8 mouse cellular contexts compared by ENCODE assay signal in genomic region chr9:62811516-62812121, GRCm38 (mm10). TPM values are rescaled to one million over a fixed set of nuclear protein-coding genes. Genes with fewer than 3 reads are reported as not detected.
A peak's percentile ranks its signal among the peaks of the same experiment; 100 is the strongest.
DNase-seq lines count a peak whose midpoint lies in the region; ATAC-seq lines count a peak whose summit lies in the region.

Gene Fem1b, minus strand, starts transcription at chr9:62811934.

- ATAC-seq in intestine, embryonic 14.5 days (replicated peaks; ENCODE audit: low FRiP score, low TSS enrichment, low read depth), result peak; percentile 94

- peak within 1 kb of the TSS; percentile 95 for H3K4me2 ChIP-seq in intestine, embryonic 14.5 days (ENCODE audit: low read length)

- H3K36me3 ChIP-seq in intestine, embryonic 14.5 days (ENCODE audit: control insufficient read depth, insufficient read depth, low read length), result no peaks in the 10 kb centered on the region

- WGBS in intestine, embryonic 14.5 days, result under 1% methylated on average over 68 of the region's 68 CpGs

- no peaks in the 10 kb centered on the region for H3K9me3 ChIP-seq in intestine, embryonic 14.5 days (ENCODE audit: control insufficient read depth, low read length)

- H3K4me3 ChIP-seq in intestine, embryonic 14.5 days (ENCODE audit: low read depth, low read length), result peak within 1 kb of the TSS; percentile 100

- H3K4me1 ChIP-seq in intestine, embryonic 14.5 days (replicated peaks; ENCODE audit: control insufficient read depth, insufficient read depth, low read length), result peaks cover 18% of the 10 kb centered on the region

- peak within 1 kb of the TSS; percentile 90 for H3K9ac ChIP-seq in intestine, embryonic 14.5 days (ENCODE audit: low read length)

- H3K27me3 ChIP-seq in intestine, embryonic 14.5 days (replicated peaks; ENCODE audit: control insufficient read depth, insufficient read depth, low read length), result no peaks in the 10 kb centered on the region

- H3K27ac ChIP-seq in intestine, embryonic 14.5 days (ENCODE audit: low read depth), result peak within 1 kb of the TSS; percentile 96

- intact Hi-C loops in gastrocnemius, postnatal 14 days (cut with DNase I; ENCODE audit: low total_unique reads), result no loop called here
- intact Hi-C loops in left cerebral cortex, postnatal 14 days (cut with DNase I), result no loop called here

- peak; percentile 93 to 98 for DNase-seq in adrenal gland, adult (ENCODE audit: inconsistent age in 2 of 2, low spot score in 1 of 2)
- peak; percentile 97 for DNase-seq in embryo, embryonic 10.5 days (ENCODE audit: low spot score)
- DNase-seq in gastrocnemius, postnatal 14 days, result peak; percentile 87
- peak; percentile 96 for DNase-seq in intestine, embryonic 14.5 days (ENCODE audit: low spot score)
- DNase-seq in left cerebral cortex, postnatal 14 days (ENCODE audit: low spot score in 2 of 2), result peak; percentile 88 to 92
- peak; percentile 91 for DNase-seq in mesoderm, embryonic 11.5 days (ENCODE audit: low read depth, low spot score)
- peak; percentile 83 to 86 for DNase-seq in right cerebral cortex, postnatal 36 days (ENCODE audit: low spot score in 2 of 2)
- peak; percentile 92 for DNase-seq in yolk sac, embryonic 10.5 days (ENCODE audit: low spot score)

RNA-seq across cellular contexts. Expression of gene Fem1b, which starts in this region (rescaled TPM):
- total RNA-seq in gastrocnemius, postnatal 14 days (2021), result 10 to 100 TPM; 15.9 to 19.0 TPM
- 32.3 and 33.2 TPM in 2 replicates for polyA plus RNA-seq in intestine, embryonic 14.5 days (2014; fragmentation: Nextera tagmentation; extraction: Ambion mirVana)
- total RNA-seq in left cerebral cortex, postnatal 14 days (2021), result 100 to 1,000 TPM; 112 TPM

Comparison
In these comparisons a context has a peak if more than half of its experiments do, and no peak if none do; other contexts are left out.
1. Peak in every context shown above with its lines: DNase-seq, ATAC-seq, H3K4me3 ChIP-seq and H3K27ac ChIP-seq.
2. RNA of gene Fem1b (total RNA-seq): 112 TPM in left cerebral cortex, postnatal 14 days; 15.9 to 19.0 TPM in gastrocnemius, postnatal 14 days; every median in the first group is over 4 times any median in the second.